Mouse (Mus musculus): ENCODE measurements around the gene Ears2.
A peak's percentile ranks its signal among the peaks of the same experiment; 100 is the strongest.

Gene Ears2

GRCm38 (mm10) chr7:122045181-122045634 lies 21.9 kb downstream of the Ears2 start:
- DNase-seq (ENCODE audit: low read depth, low spot score) = no peak

GRCm38 (mm10) chr7:122044106-122044505 lies 23.0 kb downstream of the Ears2 start:
- DNase-seq (ENCODE audit: low read depth, low spot score) = no peak

- no peak for DNase-seq (ENCODE audit: low read depth, low spot score)
Measured at GRCm38 (mm10) chr7:122034348-122034747, 32.7 kb downstream of the Ears2 start.

GRCm38 (mm10) chr7:122033371-122033770 lies 33.7 kb downstream of the Ears2 start:
- DNase-seq (ENCODE audit: low read depth, low spot score) = no peak

GRCm38 (mm10) chr7:122022131-122022530 lies 44.9 kb downstream of the Ears2 start:
- DNase-seq (ENCODE audit: low read depth, low spot score) = no peak

- DNase-seq (ENCODE audit: low read depth, low spot score) = peak; percentile 58
Measured at GRCm38 (mm10) chr7:122020667-122021354, 46.3 kb downstream of the Ears2 start, which contains the start of gene Gga2. Gga2 (minus strand) TSS chr7:122021222.

GRCm38 (mm10) chr7:122020273-122020666 lies 46.8 kb downstream of the Ears2 start:
- DNase-seq (ENCODE audit: low read depth, low spot score) = no peak

GRCm38 (mm10) chr7:122018978-122019377 lies 48.1 kb downstream of the Ears2 start:
- no peak for DNase-seq (ENCODE audit: low read depth, low spot score)

- DNase-seq (ENCODE audit: low read depth, low spot score) = no peak
Measured at GRCm38 (mm10) chr7:122018247-122018646, 48.8 kb downstream of the Ears2 start.

GRCm38 (mm10) chr7:122015734-122016133 lies 51.3 kb downstream of the Ears2 start:
- DNase-seq (ENCODE audit: low read depth, low spot score) = no peak

GRCm38 (mm10) chr7:122015105-122015504 lies 52.0 kb downstream of the Ears2 start:
- no peak for DNase-seq (ENCODE audit: low read depth, low spot score)

- no peak for DNase-seq (ENCODE audit: low read depth, low spot score)
Measured at GRCm38 (mm10) chr7:122012949-122013348, 54.1 kb downstream of the Ears2 start.

- no peak for DNase-seq (ENCODE audit: low read depth, low spot score)
Measured at GRCm38 (mm10) chr7:122012370-122012769, 54.7 kb downstream of the Ears2 start.

- no peak for DNase-seq (ENCODE audit: low read depth, low spot score)
Measured at GRCm38 (mm10) chr7:122000396-122000795, 66.7 kb downstream of the Ears2 start.

- DNase-seq (ENCODE audit: low read depth, low spot score) = no peak
Measured at GRCm38 (mm10) chr7:121995961-121996360, 71.1 kb downstream of the Ears2 start.

Data from retina, adult 2 months (tissue).